Mouse (Mus musculus) retina, postnatal 7 days (tissue): ENCODE measurements around the gene Prpf40b.

Source experiments
- DNase-seq: peaks from one replicate; pipeline ENCODE4 v3.0.0-alpha.2; 2012; ENCODE audit warnings: low read depth, low spot score

Prpf40b gene

DNA sequence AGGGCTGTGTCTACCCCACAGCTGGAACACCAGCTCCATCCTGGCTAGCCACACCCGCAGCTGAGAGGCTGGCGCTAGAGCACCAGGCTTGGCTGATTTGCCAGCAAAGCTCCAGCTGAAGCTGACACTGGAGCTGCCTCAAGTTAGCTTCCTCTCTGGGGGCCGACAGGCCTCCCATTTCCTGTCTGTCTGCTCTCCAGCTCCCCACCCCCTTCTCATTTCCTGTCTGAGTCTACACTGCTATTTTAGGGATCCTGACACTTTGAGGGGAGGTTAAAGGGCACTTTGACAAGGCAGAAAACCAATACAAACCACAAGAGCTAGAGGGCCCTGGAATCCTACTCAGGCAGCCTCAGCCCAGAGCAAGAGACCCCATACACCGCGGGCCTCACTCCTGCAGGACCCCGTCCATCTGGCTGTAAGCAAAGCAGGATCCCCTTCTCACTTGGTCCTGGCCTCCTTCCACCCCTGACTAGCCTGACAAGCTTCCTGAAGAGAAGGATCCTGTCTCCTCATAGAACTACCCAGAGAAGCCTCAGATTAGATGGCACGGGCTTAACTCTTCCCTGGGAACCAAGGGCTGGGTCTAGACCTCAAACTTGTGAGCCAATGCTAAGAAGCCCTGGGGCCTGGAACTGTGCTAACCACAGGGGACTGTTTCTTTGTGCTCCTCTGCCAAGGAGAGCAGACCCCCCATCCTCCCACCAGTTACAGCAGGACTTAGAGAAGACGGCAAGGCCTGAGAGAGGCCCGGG lies 38.2 kb downstream of the Prpf40b start:
- no peak for DNase-seq

DNA sequence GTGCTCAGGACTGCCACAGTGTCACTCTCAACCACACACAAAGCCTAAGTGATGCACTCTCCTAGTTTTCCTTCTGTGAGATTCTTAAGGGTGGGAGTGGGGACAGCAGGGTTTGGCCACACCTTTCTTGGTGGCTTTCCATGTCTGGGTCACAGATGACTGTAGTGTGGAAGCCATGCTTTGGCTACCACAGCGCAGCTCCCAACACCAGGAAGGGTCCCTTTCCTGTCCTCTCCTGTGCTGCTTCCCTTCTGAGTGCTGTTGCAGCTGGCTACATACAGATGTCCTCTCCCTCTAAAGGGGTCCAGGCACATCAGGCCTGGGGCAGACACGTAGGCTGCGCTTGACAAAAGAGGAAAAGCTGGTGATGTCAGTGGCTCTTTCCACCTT lies 38.8 kb downstream of the Prpf40b start:
- no peak for DNase-seq

DNA sequence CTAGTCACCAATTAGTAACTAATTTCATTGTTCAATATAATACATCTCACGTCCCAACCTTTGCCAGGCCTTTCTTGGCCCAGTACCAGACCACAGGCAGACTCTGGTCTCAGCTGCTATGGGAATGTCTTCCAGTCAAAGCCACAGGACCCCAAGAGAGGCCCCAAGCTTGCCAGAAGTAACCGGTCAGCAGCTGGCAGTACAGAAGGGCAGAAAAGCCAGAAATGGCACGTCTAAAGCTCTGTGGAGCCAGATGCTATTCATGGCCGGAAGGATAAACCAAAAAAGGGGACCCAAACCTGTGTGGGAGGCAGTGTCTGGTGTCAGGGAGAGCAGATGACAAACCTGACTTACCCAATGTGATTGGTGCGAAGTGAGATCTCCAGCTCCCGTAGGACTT lies 39.6 kb downstream of the Prpf40b start:
- no peak for DNase-seq

DNA sequence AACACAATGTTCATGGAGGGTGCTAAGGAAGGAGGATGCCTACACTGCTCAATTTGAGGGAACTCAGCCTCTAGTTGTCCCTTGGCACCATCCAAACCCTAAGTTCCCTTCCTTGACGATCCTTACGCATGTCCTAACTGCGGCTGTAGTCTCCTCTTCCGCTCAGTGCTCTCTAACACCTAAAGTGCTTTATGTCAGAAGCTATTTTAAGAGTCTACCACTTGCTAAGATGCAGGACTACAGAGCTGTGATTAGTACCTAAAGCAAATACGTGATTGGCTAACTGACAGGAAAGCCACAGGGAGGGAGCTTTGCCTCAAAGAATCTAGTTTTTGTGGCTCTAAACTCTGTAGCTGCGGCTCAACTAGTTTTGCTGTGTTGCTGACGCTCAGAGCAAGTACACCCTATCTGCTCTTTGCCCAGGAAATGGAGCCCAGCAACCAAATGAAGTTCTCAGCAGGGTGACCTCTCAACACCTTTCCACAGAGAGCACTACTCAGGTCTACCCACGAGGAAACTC lies 41.0 kb downstream of the Prpf40b start:
- DNase-seq: no peak

DNA sequence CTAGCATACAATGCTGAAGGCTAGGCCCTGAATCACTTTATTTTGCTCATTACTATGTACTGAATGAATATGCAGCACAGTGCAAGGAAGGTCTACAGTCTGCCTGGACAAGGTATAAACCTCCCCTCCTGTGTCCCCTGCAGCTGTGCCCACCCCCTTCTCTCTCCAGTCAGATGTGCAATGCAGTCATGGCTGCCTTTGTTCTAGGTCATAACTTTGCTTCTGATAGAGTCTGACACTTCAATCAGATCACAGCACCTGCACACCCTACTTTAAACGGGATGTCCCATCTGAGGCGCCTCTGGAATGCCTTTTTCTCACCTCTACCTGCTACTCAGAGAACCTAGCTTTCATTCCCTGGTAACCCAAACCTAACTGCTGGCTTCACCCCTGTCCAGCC lies 44.0 kb downstream of the Prpf40b start:
- no peak for DNase-seq

DNA sequence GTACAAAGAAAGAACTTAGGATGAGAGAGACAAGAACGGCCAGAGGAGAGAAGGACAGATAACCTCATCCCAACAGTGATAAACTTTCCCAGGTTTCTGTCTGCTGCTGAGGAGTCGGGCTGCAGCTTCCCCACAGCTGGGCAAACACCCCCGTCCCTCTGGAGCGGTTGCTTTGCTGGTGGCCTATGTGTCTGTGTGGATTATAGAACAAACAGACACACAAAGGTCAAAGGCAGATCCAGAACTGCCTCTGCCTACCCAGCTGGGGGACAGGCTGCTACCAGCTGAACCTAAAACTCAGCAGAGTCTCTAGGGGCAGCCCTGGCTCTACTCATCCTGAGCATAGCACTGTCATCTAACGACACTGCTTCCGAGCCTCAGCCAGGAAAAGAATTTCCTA lies 44.8 kb downstream of the Prpf40b start:
- DNase-seq: no peak

DNA sequence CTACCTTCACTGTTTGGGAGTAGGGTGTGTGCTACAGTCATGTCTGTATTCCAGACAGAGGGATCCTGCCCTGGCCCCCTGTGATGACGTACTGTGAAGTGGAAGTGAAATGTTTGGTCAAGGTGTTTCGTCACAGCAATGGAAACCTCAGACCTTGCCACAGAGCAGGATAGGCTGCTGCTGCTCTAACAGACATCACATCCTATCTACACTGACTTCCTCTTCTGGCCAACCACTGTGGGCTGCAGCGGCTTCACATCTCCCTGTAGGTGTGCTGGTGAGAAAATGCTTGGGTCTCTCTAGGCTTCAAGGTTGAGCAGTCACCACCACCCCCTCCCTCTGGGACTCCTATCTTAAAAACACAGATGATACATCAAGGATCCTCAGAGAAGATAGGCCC lies 46.2 kb downstream of the Prpf40b start:
- DNase-seq: no peak

DNA sequence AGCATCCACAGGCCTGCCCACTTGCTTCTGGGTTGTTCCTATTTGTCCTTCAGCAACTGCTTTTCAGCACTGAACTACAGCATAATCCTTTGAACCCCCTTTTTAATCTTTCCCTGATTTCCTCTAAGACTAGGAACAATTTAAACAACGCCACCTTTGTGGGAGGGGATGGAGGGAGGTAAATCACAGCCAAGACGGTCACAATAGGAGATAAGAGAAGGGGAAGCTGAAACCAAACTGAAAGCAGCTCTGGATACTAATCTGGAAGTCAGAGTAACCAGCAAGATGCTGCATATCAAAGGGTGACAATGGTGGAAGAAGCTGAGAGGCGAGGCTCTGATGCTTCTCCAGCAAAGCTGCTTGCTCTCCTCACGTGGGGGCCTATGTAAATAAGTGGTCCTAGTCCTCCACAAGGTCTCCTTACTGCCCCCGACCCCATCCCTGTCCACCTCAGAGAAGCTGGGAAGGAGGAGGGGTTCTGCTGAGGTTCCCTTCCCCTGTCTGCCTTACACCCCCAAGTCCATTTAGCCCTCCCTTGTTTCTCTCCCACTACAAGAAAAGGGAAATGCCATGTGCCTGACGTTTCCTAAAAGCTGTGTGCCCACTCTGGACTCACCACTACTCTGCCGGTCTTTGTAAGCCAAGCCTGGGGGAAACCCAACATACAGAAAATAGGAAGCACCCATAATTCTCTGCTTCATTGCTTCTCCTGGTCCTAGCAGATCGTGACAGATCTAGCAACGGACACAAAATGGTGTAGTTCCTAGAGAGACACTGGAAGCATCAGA lies 47.5 kb downstream of the Prpf40b start:
- no peak for DNase-seq

DNA sequence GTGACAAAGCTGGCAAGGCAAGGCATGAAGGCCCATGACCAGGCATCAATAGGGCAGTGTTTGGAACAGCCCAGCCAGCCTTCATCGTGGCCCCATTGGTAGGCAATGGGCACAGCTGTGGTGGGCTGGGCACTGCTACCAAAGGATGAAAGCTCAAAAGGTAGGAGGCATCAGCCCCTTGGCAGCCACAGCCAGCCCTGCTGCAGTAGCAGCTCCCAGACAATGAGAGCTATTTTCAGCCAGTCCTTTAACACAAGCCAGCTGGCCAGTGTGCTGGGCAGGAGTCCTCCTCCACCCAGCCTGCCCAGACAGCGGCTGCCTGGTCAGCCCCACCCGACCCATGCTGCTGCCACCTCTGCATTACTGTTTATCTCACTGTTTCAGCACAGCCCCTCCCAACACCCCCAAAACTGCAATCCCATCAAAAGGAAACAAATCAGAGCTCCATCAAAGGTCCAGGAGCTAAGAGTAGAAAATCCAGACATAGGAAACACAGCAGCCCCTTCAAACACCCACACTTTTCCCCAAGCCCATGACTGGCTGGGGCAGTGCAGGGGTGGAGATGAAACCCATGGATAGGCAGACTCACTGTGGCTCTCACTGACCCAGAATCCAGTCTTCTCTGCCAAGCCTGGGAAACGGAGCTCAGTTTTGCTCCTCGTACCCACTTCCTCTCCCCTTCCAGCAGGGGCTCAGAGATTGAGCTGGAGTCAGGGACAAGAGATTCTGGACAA lies 48.7 kb downstream of the Prpf40b start:
- DNase-seq: no peak

DNA sequence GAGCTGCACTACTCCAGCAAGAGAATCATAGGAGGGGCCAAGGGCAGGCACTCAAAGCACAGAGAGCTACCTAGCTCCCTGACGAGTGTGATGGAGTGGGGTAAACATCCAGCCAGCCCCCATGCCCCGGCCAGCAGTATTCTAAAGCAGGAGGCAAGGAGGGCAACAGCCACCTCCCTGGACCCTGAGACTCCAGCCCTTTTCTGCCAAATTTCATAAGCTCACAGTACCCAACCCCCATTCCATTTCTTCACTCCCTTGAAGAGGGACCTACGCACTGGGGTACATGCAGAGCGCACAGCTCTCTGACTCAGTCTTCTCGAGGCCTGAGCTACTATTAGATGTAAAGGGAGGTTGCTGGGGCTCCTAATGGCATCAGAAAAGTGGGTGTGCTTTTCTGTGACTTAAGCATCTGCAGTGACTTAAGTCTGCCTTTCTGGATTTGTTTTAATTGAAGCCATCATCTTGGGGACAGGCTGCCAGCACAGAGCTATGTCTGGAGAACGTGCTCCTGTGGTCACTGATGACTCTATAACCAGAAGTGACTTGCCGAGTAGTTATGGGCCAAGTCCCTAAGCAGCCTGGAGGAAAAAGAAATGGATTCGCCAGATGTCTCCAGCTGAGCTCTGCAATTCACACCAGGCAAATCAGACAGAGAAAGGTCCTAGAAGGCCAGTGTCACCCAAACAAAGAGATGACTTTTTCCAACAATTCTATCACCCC lies 49.4 kb downstream of the Prpf40b start:
- DNase-seq: no peak

DNA sequence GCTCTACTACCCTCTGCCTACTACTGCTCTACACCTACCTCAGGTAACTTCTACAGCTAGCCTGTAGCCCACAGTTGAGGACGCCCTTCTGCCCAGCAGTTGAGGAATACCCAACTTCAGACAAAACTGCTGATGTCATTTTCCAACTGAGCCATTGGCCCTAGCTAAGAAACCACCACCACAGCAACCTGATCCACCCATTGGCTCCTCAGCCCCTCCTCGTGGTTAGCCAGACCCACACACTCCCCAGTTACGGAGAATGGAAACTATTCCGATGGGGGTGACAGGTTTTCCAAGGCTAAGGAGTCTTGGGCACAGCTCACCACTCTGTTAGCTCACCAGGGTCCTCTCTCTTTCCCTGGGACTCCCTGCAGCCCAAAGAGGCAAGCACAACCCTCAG lies 50.1 kb downstream of the Prpf40b start:
- no peak for DNase-seq

DNA sequence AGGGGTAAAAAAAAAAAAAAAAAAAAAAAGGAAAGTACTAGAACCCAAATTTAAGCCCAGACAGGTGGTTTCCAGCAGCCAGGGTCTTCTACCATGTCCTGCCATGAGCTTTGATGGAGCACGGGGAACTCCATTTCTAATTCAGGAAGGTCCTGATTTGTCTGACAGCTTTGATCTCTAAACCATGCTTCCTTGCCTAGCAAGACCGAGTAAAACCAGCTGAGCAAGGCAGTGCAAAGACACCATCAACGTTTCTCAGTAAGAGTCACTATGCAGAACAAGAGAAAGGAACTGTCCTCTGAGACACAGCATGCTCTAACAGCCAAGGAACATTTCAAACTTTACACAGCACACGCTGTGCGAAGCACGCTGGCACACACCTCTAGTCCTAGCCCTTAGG lies 56.7 kb downstream of the Prpf40b start:
- DNase-seq: no peak

DNA sequence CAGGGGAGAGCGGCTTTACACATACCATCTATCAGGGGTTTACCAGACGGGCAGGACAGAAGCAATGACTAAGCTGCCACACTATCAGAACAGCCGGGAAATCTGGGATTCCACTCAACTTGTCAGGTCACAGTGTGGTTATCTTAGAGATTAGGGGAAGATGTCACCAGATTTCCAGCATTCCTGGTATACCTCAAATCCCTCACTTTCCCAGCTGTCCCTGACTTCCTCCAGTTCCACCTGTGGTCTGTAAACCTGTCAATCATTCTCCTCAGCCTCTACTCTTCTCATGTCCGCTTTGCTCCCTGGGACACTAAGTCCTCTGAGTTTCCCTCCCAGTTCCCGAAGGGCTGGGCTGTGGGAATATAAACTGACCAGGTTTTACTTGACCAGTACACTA lies 57.4 kb downstream of the Prpf40b start:
- DNase-seq: no peak

DNA sequence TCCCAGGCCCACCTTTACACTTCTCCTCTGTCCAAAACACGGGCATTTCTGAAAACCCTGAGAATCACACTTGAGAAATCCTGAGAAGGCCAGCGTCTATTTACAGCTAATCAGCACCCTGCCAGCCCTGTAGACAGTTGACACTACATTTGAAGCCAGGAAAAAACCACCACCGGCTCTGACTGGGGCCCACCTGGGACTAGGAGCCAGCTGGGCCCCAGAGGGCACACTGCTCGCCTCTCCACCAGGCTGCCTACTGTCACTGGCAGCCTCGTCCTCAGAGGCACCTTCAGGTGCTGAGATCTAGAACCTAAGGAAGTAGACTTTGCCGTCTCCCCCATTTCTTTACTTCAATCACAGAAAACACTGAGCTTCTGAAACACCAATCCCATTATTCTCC lies 60.8 kb downstream of the Prpf40b start:
- DNase-seq: no peak

DNA sequence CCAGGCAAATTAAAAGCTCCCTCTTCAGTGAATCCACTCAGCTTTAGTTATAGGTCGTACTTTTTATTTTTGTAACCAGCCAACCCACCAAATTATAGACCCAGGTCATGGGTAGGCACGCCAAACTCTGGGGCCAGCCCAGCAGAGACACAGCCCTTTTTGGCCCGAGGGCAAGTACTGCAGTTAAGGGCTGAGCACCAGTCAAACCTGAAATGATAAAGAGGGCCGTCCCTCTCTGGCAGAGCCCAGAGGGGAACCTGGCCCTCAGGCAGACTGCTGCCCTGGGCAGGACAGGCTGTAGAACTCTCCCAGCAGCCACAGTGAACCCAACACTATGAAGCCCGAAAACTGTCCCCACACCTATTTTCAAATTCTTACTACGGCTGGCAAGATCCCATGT lies 61.6 kb downstream of the Prpf40b start:
- no peak for DNase-seq

DNA sequence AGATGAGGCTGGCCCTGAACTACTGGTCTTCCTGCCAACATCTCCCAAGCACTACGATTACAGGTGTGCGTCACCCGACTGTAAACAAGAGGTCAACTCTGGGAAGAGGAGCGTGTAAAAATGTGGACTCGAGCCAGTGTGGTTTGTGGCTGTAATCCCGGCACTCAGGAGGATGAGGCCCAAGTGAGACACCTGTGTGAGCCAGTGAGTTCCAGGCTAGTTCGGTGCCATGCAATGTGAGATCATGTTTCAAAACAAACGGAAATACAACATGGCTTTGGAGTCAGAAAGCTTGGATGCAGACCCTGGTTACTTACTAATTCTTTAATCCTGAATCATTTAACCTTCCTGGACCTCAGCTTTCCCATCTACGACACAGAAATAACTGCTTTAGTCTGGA lies 64.1 kb downstream of the Prpf40b start:
- no peak for DNase-seq

DNA sequence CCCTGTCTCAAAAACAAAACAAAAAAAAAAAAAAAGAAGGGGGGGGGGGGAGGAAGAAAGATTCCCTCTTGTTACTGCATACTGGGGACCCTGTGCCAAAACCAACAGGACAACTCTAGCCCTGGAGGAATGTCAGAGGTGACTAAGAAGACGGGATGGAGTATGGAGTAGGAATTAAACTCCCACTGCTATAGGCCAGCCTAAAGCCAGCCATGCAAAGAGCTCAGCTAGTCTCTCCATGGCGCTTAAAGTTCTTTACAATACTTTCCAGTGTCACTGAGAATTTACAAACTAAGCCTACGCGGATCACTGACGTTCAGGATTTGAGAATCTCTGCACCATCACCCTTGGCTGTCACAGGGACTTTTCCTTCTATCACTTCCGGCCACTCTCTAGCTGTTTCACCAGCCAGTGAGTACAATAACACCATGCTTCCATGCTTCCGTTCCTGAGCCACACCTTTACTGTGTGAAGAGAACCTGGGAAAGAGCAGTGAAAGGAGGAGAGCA lies 69.2 kb downstream of the Prpf40b start:
- DNase-seq: no peak

DNA sequence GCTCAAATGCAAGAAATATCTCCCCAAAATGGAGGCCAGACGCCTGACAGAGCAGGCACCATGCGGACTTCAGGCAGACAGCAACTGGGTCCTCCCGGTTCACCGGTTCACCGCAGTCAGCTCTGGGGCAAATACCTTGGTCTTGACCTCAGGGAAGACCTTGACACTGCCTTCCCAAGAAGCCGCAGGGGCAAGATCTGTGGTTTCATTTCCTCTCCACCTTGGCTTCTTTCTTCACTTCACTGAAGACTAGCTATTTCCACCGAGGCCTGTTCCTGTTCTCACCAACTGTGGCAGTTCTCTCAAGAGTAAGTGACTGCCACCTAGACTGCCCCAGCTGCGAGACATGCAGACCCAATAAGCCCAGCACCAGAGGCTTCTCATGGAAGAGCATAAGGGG lies 70.0 kb downstream of the Prpf40b start:
- no peak for DNase-seq
